Mouse (Mus musculus) left cerebral cortex, postnatal 4 days (tissue): ENCODE results near the gene Tmem189. TPM values are rescaled to one million over a fixed set of nuclear protein-coding genes. Genes with fewer than 3 reads are reported as not detected.
"Not testable (repeated sequence)": the region's sequence is repeated elsewhere in the genome, so short reads cannot be mapped to it uniquely, and the experiment has no call there.

Experiments used
- DNase-seq: peaks from one replicate; pipeline ENCODE4 v3.0.0-alpha.2; 2022
- intact Hi-C: fragments of 180-260 bp; cut with DNase I; formaldehyde crosslinking; loops from one replicate; pipeline ENCODE4 v1.15.1; 2025
- total RNA-seq, 2 experiments: library from RNA; stranded (reverse); gene quantifications; 2 replicates each; pipeline ENCODE4 v1.2.3; 2021

Tmem189 gene
- total RNA-seq, 2 experiments from 2014 or later: 37.6 to 39.2 TPM

DNA sequence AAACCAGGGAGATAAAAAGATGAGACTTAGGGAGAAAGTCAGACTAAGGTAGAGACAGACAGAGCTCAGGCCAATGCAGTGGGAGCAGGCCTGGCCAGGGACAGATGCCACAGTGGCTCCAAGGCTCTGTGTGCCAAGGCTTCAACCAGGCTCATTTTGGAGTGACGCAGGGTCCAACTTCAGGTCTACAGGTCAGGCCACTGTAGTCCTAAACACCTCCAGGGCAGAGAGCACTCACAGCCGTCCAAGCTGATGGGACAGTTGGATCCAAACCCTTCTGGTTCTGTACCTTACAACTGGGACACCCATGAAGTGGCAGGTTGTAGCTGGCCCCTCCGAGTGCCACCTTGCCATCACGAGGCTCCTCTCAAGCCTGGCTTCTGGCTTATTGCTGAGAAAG, 31.6 kb downstream of the Tmem189 start:
- intact Hi-C loops: no loop called here
- DNase-seq: no peak

DNA sequence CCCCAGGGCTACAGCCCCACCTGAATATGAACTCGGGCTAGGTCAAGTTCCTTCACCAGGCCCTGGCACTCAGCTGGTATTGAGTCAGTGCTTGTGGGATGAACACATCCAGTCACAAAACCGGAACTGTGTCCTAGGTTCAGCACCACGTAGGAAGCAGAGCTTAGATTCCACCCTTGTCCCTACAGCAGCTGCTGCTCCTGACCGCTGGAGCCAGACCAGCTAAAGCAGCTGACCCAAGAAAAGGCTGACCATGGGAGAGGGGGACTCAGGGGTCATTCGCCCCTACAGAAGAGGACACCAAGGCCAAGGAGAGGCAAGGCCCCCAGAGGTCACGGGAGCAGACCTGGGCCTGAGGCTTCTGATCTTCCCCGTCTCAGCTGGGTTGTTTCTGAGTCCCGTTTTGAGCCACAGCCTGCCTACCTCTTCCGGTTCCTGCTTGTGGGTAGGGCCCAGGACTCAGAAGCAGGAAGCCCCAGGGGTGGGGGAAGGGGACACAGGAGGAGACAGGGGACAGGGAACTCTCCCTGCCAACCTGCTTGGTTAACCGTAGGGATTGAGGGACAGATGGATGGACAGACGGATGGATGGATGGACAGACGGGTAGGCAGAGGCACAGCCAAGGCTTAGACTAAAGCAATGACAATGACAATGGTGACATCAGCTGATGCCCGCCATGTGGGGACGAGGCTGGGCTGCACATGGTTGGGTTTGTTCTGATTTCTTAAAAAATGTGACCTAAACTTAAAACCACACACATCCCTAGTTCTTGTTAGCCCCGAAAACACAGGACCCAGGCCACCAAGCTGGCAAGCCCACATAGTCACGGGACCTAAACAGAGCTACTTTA, 32.8 kb downstream of the Tmem189 start:
- intact Hi-C loops: no loop called here
- DNase-seq: no peak

DNA sequence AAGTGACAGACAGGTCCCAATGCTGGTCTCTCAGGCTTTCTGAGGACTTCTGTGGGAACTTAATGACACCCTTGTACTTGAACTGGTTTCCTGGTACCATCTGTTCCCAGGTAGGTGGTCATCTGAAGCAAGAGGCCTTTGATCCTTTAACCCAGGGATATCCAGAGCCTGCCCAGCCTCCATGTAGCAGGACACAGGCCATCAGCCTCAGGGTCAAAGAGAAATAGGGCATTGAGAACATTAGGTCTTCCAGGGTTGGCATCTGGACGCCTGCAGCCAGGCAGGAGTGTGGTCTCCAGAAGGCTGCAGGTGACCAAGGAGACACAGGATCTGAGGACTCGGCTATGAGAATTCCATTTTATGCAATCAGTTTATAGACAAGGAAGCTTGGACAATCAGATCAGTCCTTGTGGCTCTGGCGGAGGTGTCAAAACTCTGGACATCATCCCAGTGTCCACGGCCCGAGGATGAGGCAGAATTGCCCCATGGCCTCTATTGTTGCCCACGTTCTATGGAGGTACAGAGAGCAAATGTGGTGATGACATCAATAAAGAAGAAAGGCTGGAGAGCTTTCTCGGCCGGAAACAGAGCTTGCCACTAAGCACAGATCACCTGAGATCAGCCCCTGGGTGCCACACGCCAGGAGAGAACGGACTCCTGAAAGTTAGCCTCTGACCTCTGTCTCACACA, 34.6 kb downstream of the Tmem189 start:
- intact Hi-C loops: no loop called here
- no peak for DNase-seq

DNA sequence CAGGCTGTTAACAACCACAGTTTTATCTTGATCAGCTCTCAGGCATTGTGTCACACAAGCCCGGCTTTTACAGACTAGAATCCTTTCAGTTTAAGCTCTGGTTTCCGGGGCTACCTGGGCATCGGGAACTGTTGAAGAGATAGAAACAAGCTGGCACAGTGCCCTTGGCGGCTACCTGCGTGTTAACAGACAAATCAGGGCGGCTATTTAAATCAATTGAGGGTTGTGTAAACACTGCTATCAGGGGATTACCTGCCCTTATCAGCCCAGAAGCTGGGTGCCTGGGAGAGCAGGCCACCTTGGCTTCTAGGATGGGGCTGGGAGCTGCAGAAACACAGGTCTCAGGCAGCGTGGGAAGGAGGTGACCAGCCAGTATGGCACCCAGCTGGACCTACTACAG, 36.9 kb downstream of the Tmem189 start:
- no peak for DNase-seq
- intact Hi-C loops: no loop called here

DNA sequence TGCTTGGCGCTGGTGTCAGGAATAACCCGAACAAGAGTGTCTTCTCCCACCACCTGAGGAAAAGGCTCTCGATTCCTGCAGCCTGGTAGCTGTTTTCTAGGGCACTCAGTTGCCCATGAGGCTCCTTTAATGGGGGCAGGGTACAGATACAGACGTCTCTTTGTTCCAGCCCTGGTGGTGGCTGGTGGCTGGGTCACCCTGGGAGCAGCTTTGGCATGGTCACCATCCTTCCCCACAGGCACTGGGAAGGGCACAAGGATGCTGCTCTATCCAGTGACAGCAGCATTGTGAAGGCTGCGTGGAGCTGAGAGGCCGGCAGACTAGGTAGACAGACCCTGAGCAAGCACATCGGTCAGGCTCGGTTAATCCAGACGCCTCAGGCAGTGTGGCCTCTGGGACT, 38.0 kb downstream of the Tmem189 start:
- intact Hi-C loops: no loop called here
- peak; percentile 24 for DNase-seq

DNA sequence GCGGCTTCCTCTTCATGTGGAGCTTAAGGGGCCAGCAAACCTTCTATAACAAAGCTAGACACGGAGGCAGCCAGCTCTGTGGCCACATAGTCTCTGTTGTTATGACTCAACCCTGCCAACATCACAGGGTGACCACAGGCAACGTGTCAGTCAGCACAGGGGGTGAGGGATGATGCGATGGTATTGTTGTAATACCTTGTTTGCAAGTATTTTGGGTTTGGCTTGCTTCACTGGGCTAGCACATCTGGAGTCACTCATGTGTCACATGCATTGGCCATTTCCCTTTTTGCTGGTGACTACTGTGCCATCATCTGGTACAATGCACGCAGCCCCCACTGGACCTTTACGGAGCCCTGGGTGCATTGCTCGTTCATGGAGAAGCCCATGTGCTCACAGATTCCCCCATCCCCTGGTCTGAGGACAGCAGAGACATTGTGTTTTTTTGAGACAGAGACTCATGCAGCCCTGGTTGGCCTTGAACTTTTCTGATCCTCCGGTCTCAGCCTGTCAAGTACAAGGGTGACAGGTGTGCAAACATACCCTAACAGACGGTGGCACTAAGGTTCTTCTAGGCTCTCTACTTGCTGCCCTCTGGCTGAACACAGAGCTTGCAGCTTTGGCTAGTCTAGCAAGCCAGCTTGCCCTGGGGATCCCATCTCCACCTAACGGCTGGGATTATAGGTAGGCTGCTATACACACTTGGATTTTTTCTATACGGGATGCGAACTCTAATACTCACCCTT, 40.2 kb downstream of the Tmem189 start:
- DNase-seq: no peak
- intact Hi-C loops: no loop called here

DNA sequence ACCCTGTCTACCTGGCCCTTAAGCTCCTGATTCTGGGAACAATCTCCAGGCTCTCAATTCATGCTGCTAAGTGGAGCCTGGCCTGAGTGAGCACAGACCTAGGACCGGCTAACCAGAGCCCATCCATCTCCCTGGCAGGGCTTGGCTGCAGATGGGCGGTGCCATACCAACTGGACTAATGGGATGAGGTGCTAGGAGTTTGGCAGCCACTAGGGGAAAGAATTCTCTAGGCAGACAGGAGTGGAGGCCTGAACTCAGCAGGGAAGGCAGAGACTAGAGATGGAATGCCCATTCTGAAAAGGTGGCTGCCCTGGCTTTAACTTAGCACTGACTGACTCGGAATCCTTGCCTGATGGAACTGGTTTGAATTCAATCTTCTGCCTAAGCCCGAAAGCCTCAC, 43.2 kb downstream of the Tmem189 start:
- intact Hi-C loops: no loop called here

DNA sequence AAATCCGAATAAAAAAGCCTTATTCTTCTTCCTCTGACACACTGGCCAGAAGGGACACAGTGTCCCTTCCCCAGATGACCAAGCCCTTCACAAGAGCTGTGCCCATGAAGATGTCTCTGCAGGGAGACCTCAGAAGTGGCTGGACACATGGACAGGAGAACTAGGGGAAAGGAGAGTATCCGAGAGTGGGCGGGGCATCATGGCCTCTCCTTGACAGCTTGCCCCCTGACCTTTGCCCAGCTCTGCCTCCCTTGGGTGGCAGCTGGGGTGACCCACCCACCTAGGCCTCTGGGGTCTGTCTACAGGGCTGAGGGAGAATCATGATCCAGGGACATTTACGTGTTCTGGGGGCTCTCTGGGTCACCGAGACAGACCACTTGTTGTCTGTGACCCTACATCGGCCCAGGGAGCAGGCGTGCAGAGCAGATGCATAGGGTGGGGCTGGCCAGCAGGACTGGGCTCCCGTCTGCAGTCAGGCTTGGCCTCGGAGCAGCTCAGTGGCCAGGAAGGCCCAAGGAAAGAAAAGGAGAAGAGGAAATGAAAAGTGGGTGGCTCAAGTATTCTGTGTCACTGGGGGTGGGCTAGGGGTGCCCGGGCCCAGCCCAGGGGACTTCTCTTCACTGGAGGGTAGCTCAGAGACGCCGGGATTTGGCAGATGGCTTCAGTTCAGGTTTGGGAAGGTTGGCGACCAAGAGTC, 46.1 kb downstream of the Tmem189 start:
- DNase-seq, intact Hi-C loops: not testable (repeated sequence)

More for the DNA sequence above, 43.2 kb downstream of the Tmem189 start:
- DNase-seq: no peak

DNA sequence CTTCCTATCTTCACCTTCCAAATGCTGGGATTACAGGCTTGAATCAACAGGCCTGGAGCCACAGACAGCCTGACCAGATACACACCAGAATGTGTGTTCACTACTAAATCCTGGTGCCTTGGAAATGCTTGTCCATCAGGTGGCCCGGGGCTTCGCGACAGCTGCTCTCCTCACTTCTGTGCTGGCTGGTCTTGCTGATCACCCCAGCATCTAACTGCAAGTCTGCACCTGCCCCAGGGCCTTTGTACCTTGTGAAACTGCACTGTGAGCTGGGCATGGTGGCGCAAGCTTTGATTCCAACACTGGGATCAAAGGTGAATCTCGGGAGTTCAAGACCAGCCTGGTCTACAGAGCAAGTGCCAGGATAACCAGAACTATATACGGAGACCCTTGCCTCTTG, 47.5 kb downstream of the Tmem189 start:
- intact Hi-C loops: no loop called here
- DNase-seq: no peak

DNA sequence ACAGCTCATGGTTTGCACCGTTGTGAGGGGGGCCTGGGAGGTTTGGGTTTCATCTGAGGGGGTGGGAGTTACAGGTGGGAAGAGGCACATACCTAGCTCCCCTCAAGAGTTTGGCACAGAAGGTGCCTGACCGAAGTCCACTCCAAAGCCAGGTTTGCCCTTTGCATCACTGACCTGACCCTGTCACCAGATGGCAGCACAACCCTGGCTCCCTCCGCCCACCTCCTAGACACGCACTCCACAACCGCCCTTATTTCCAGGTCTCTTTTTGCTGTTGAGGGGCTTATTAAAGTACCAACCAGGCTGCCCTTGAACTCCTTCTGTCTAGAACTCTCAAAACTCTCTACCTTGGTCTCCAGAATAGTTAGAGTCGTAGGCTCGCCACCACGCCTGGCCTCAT, 48.3 kb downstream of the Tmem189 start:
- intact Hi-C loops: no loop called here
- DNase-seq: no peak

DNA sequence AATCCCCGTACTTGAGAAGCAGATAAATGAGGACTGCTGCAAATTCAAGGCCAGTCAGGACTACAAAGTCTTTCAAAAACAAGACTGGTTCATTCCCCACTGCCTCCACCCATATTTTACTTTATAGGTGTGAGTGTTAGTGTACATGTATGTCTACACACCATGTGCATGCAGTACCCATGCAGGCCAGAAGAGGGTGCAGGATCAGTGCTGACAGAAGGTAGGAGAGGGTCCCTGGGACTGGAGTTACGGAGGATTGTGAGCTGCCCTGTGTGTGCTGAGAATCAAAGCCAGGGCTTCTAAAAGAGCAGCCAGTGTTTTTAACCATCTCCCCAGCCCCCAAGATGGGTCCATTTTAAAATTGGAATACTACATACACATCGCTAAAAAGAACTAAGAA, 49.3 kb downstream of the Tmem189 start:
- intact Hi-C loops: no loop called here
- DNase-seq: peak; percentile 47

DNA sequence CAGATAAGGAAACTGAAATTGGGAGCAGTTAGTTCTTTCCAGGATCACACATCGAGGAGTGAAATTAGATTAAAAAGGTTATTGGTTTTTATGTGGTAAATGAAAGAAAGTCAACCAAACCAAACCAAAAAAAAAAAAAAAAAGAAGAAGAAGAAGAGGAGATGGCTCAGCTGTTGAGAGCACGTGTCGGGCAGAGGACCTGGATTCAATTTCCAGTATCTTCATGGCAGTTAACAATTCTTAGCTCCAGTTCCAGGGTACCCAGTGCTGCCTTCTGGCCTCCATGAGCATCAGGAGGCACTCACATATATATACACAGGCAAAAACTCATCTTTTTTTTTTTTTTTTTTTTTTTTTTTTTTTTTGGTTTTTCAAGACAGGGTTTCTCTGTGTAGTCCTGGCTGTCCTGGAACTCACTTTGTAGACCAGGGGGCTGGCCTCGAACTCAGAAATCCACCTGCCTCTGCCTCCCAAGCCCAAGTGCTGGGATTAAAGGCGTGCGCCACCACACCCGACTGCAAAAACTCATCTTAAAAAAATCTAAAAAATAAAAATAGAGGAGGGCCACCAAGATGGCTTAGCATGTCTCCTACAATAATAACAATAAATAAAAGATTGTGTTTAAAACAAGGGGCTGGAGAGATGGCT, 54.6 kb downstream of the Tmem189 start:
- DNase-seq: no peak
- intact Hi-C loops: no loop called here

DNA sequence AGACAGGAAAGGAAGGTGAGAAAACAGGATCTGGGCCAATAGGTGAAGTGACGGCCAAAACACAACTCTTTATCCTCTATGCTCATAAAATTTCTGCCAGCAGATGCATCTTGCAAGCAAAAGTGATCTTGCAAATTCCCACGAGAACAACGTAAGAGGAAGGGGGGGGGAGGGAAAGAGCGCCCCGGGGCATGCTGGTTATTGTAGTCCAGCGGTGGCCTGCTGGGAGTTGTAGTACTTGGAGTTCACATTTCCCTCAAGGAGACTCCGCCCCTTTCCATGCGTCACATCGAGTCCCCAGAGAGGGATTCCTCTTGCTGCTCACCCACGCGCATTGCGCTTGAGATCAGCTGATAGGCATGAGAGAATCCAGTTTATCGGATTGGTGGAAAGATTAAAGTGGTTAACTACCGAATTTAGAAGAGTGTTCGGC, 55.3 kb downstream of the Tmem189 start:
- DNase-seq: peak; percentile 97
- intact Hi-C loops: no loop called here

DNA sequence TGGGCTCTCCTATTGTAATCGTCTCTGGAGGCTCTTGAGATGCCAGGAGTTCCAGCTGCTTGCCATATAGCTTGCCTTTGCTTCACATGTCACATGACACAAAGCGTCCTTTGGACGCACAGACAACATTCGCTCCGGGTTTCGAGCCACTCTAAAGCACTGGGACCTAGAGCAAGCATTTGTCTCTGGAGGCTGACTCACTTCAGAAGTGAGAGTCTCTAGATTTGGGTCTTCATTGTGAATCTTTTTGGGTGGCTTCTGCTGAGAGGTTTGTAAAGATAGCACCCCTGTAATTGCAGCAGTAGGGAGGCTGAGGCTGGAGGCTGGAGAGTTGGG, 56.1 kb downstream of the Tmem189 start:
- no peak for DNase-seq
- intact Hi-C loops: no loop called here

DNA sequence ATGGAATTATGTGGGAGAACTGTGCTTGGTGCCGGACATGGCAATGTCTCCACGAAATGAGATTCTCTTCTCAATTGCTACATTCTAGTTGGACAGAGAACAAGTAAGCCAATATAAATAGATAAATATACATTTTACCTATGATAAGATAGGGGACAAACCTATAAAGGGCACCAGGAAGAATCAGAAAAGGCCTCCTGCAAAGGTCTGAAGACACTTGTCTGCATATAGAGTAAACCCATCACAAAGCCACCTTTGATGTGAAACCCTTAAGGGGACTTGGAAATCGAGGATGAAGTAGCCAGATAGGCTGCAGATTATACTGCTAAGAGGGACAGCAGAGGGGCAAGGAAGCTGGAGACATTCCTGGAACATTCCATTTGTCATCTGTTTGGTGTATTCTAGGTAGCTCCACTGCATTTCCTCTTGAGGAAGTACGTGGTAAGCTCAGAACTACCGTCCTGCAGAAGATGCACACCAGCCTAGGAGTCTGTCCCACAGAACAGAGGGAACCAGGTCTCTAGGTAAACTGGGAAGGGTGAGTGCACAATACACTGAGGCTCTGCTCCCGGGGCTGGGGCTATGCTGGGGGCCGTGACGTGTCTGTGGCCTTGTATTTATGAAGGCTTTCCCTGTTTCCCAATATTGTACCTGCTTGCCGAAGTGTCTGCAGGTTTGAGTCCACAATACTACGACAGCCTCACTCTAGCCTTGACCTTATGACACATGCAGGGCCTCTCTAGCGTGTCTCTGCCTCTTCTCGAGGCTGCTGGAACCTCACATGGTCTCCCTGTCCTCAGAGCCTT, 56.7 kb downstream of the Tmem189 start:
- intact Hi-C loops: no loop called here
- DNase-seq: no peak

DNA sequence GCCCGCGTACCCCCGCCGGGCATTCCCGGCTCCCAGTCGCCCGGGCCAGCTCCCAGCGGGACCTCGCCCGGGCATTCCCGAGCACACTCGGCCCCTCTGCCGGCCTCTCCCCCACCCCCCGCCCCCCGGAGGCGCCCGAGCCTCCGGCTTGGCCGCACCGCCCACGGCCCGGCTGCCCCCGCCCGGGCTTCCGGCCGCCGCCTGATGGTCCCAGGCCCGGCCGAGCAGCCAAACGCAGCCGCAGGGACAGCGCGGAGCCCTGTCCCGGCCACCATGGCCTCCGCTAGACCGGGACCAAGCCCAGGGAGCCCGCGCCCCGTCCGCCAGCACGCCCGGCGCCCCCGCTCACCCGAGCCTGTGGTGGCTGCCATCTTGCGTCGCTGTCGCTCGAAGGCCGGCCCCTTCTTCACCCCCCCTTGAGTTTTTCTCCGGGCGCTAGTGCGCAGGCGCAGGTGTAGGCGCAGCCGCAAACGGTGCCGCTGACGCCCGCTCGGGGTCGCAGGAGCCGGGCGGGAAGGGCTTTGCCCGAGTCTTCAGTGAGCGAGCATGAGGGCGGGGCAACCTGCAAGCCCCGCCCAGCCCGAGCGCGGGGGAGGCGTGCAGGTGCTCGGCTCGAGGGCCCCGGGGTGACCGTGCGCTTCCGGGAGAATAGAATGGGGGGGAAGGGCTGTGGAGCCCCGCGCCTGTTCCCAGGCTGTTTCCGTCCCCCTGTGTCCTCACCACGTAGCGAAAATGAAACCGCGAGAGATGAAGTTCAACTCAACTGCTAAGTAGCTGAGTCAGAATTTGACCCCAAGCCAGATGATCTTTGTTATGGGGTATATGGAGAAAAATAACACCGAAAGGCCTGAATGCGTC, 57.8 kb downstream of the Tmem189 start, which contains the start of gene Ube2v1:
Ube2v1 (minus strand) TSS at position 505 of the 858 bp plus-strand sequence.
- intact Hi-C loops: no loop called here
- peak; percentile 98 for DNase-seq

DNA sequence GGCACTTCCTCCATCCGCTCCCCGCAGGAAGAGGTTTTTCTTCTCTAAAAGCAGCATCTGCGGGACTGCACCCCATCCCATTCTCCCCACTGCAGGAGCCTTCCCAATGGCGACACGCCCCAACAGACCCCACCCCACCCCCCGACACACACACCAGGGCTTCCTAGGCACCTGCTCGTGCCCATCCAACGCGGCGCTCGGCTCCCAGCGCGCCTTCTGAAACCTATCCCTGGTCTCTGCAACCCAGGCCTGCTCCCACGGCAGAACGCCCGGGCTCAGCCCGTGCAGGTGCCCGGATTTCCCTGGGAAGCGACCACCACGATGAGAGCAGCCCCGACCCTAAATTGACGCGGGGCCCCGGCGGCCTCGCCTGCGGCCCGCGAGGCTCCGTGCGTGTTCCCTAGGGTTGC, 58.4 kb downstream of the Tmem189 start:
- intact Hi-C loops: no loop called here
- DNase-seq: no peak

DNA sequence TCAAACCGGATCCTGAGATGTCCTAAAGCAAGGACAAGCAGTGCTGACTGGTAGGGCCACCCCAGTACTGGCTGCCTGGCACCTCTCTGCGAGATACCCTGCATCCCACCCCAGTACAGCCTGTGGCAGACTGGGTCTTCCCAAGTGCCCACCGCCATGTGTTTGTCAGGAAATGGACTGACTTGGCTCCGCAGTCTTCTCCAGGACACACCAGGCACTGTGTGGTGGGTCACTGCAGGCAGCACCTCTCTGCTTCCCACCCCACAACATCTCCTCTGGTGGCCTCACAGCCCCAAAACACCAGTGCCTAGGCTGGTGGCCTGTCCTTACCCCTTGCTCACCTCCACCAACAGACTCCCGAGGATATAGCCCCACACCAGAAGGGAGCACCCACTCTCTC, 59.2 kb downstream of the Tmem189 start:
- intact Hi-C loops: no loop called here

More for the DNA sequence above, 59.2 kb downstream of the Tmem189 start:
- no peak for DNase-seq
